17 mouse cellular contexts compared by ENCODE assay signal in genomic region chr16:44102925-44103324, GRCm38 (mm10). TPM values are rescaled to one million over a fixed set of nuclear protein-coding genes. Genes with fewer than 3 reads are reported as not detected.
A peak's percentile ranks its signal among the peaks of the same experiment; 100 is the strongest.
DNase-seq lines count a peak whose midpoint lies in the region; ATAC-seq and TF ChIP-seq lines count a peak whose summit lies in the region.
"Had no signal": no experiment of that assay in that cellular context is flagged by ENCODE, and none has a peak within 500 bp of the region (broad histone marks: within the 10 kb centered on the region; RNA-seq: fewer than 3 reads in every experiment).

No protein-coding gene starts in this region.

- no peak for ATAC-seq in liver, embryonic 14.5 days (ENCODE audit: insufficient read depth)
- ATAC-seq in liver, embryonic 11.5 days (replicated peaks; ENCODE audit: low FRiP score): no peak
- ATAC-seq: midbrain, embryonic 15.5 days had no signal

- TF ChIP-seq POLR2A in heart, adult 2 months (IDR thresholded peaks at IDR 0.05; ENCODE audit: insufficient read depth, low read depth, low read length): no peak

- no peaks in the 10 kb centered on the region for H3K9me3 ChIP-seq in liver, embryonic 14.5 days (ENCODE audit: control insufficient read depth, low read length)
- H3K9me3 ChIP-seq in liver, embryonic 11.5 days (ENCODE audit: control insufficient read depth, low read length): no peaks in the 10 kb centered on the region
- H3K9me3 ChIP-seq in E14TG2a.4 (ENCODE audit: low read length): no peaks in the 10 kb centered on the region
- H3K9me3 ChIP-seq: embryonic facial prominence, embryonic 15.5 days; heart, embryonic 15.5 days; kidney, embryonic 15.5 days; midbrain, embryonic 15.5 days had no signal

- H3K4me1 ChIP-seq in heart, adult 2 months (ENCODE audit: control insufficient read depth, insufficient read depth, low read length): no peaks in the 10 kb centered on the region
- H3K4me1 ChIP-seq in liver, embryonic 14.5 days (replicated peaks; ENCODE audit: control insufficient read depth in 2 of 2, insufficient read depth in 2 of 2, low read length in 1 of 2): no peaks in the 10 kb centered on the region
- H3K4me1 ChIP-seq in liver, embryonic 11.5 days (replicated peaks; ENCODE audit: control insufficient read depth, insufficient read depth, low read length): no peaks in the 10 kb centered on the region
- H3K4me1 ChIP-seq in E14TG2a.4 (replicated peaks; ENCODE audit: low read depth, low read length): 0 out of 2 replicates have a peak, but pooled peaks cover 9% of the 10 kb centered on the region
- H3K4me1 ChIP-seq: embryonic facial prominence, embryonic 15.5 days; heart, embryonic 15.5 days; kidney, embryonic 15.5 days; midbrain, embryonic 15.5 days had no signal

- H3K4me2 ChIP-seq in liver, embryonic 14.5 days (ENCODE audit: low read depth): no peak overlapping the region
- no peak overlapping the region for H3K4me2 ChIP-seq in liver, embryonic 11.5 days
- H3K4me2 ChIP-seq: embryonic facial prominence, embryonic 15.5 days; heart, embryonic 15.5 days; kidney, embryonic 15.5 days; midbrain, embryonic 15.5 days had no signal

- H3K27ac ChIP-seq in heart, adult 2 months: no peak overlapping the region
- no peak overlapping the region for H3K27ac ChIP-seq in liver, embryonic 14.5 days
- H3K27ac ChIP-seq in liver, embryonic 11.5 days (ENCODE audit: low read depth, low read length): no peak overlapping the region
- H3K27ac ChIP-seq: embryonic facial prominence, embryonic 15.5 days; heart, embryonic 15.5 days; kidney, embryonic 15.5 days; midbrain, embryonic 15.5 days had no signal

- no peaks in the 10 kb centered on the region for H3K27me3 ChIP-seq in heart, adult 2 months (ENCODE audit: control insufficient read depth, insufficient read depth, low read length)
- no peaks in the 10 kb centered on the region for H3K27me3 ChIP-seq in liver, embryonic 14.5 days (ENCODE audit: control insufficient read depth, insufficient read depth, low read length)
- H3K27me3 ChIP-seq in liver, embryonic 11.5 days (replicated peaks; ENCODE audit: control insufficient read depth, insufficient read depth, low read length): no peaks in the 10 kb centered on the region
- H3K27me3 ChIP-seq in E14TG2a.4 (ENCODE audit: insufficient read depth, low read length): no peaks in the 10 kb centered on the region
- H3K27me3 ChIP-seq: embryonic facial prominence, embryonic 15.5 days; heart, embryonic 15.5 days; kidney, embryonic 15.5 days; midbrain, embryonic 15.5 days had no signal

- WGBS in heart, adult 2 months: 92% methylated on average over 2 of the region's 2 CpGs
- 81% methylated on average over 2 of the region's 2 CpGs for WGBS in liver, embryonic 14.5 days (ENCODE audit: insufficient replicate concordance)
- 91% methylated on average over 2 of the region's 2 CpGs for WGBS in liver, embryonic 11.5 days

- H3K9ac ChIP-seq in heart, adult 2 months (ENCODE audit: low read depth, low read length): no peak overlapping the region
- no peak overlapping the region for H3K9ac ChIP-seq in liver, embryonic 14.5 days (replicated peaks)
- H3K9ac ChIP-seq in liver, embryonic 11.5 days (ENCODE audit: low read depth, low read length): no peak overlapping the region
- H3K9ac ChIP-seq: embryonic facial prominence, embryonic 15.5 days; heart, embryonic 15.5 days; kidney, embryonic 15.5 days; midbrain, embryonic 15.5 days had no signal

- no peak for DNase-seq in heart, adult 2 months
- no peak for DNase-seq in heart, postnatal 25 days (ENCODE audit: low spot score)
- no peak for DNase-seq in liver, embryonic 14.5 days (ENCODE audit: low read depth in 3 of 3, low spot score in 3 of 3)
- DNase-seq in liver, embryonic 11.5 days (ENCODE audit: low spot score): no peak
- peak; percentile 4 for DNase-seq in naive thymus-derived CD4-positive, alpha-beta T cell, adult 2 months (ENCODE audit: low read depth)
- no peak for DNase-seq in cerebellum, postnatal 4 days (ENCODE audit: low spot score in 2 of 2)
- DNase-seq in Muller cell, postnatal 12 days (ENCODE audit: inconsistent ontology term): no peak
- DNase-seq: adrenal gland, adult 8-10 months; cerebellum, postnatal 25 days; gastrocnemius, postnatal 10 days; lung, postnatal 36 days; retina, postnatal 1 day had no signal

- peak; percentile 44 for TF ChIP-seq CTCF in heart, adult 2 months (IDR thresholded peaks at IDR 0.05)
- peak; percentile 24; the same call in 1 of the 2 replicates for TF ChIP-seq CTCF in liver, embryonic 14.5 days (IDR thresholded peaks at IDR 0.05; ENCODE audit: low read depth)
- TF ChIP-seq CTCF in E14TG2a.4 (conservative IDR thresholded peaks at IDR 0.05; ENCODE audit: low read length): peak; percentile 38

- intact Hi-C loops in heart, adult 2 months (cut with DNase I): loop anchor here (5.0 kb wide), 1 partner anchor 39 kb away; no protein-coding TSS in a partner anchor
- intact Hi-C loops in heart, postnatal 25 days (cut with DNase I): loop anchor here (5.0 kb wide), 1 partner anchor 44 kb away; no protein-coding TSS in a partner anchor

- no peaks in the 10 kb centered on the region for H3K79me2 ChIP-seq in heart, adult 2 months (replicated peaks; ENCODE audit: control insufficient read depth, insufficient read depth, low read length)

- H3K4me3 ChIP-seq in heart, adult 2 months: no peak overlapping the region
- no peak overlapping the region for H3K4me3 ChIP-seq in liver, embryonic 14.5 days (ENCODE audit: insufficient read depth in 1 of 2, low read depth in 2 of 2, low read length in 2 of 2)
- no peak overlapping the region for H3K4me3 ChIP-seq in liver, embryonic 11.5 days (ENCODE audit: low read depth, low read length)
- H3K4me3 ChIP-seq in E14TG2a.4 (replicated peaks; ENCODE audit: low read length): no peak overlapping the region
- H3K4me3 ChIP-seq: embryonic facial prominence, embryonic 15.5 days; heart, embryonic 15.5 days; kidney, embryonic 15.5 days; midbrain, embryonic 15.5 days had no signal

- H3K36me3 ChIP-seq in heart, adult 2 months (ENCODE audit: control insufficient read depth, insufficient read depth, low read length): no peaks in the 10 kb centered on the region; the same call in 1 of the 2 replicates
- peaks cover 13% of the 10 kb centered on the region for H3K36me3 ChIP-seq in liver, embryonic 14.5 days (replicated peaks; ENCODE audit: control insufficient read depth, insufficient read depth, low read depth)
- peaks cover 28% of the 10 kb centered on the region for H3K36me3 ChIP-seq in liver, embryonic 11.5 days (ENCODE audit: control insufficient read depth, insufficient read depth, low read length)
- H3K36me3 ChIP-seq in E14TG2a.4 (ENCODE audit: insufficient read depth, low read length): peaks cover 82% of the 10 kb centered on the region

- no peak for TF ChIP-seq EP300 in heart, adult 2 months (IDR thresholded peaks at IDR 0.05; ENCODE audit: insufficient read depth, low read depth, low read length)
- no peak for TF ChIP-seq EP300 in liver, embryonic 14.5 days (IDR thresholded peaks at IDR 0.05; ENCODE audit: low read depth)

RNA-seq across cellular contexts. Expression of gene Atp6v1a, which starts 36.6 kb away (rescaled TPM):
- 10 to 100 TPM; 24.2 to 25.3 TPM for total RNA-seq in heart, adult 2 months (2021)
- polyA plus RNA-seq in heart, adult 2 months (2012; rRNA removed): 8.3 and 19.2 TPM in 2 replicates
- 10 to 100 TPM; 28.0 to 30.3 TPM for total RNA-seq in heart, postnatal 25 days (2021)
- 8.6 and 11.9 TPM in 2 replicates for polyA plus RNA-seq in liver, embryonic 14.5 days (2012; rRNA removed)
- 28.1 and 28.8 TPM in 2 replicates for polyA plus RNA-seq in liver, embryonic 14.5 days (2014; fragmentation: Nextera tagmentation; extraction: Ambion mirVana)
- polyA plus RNA-seq in liver, embryonic 11.5 days (2014; fragmentation: Nextera tagmentation; extraction: Ambion mirVana): 49.7 and 53.8 TPM in 2 replicates

RNA-seq across cellular contexts. Expression of gene Naa50, which starts 36.7 kb away (rescaled TPM):
- total RNA-seq in heart, adult 2 months (2021): 10 to 100 TPM; 57.6 to 62.1 TPM
- 6.6 and 13.4 TPM in 2 replicates for polyA plus RNA-seq in heart, adult 2 months (2012; rRNA removed)
- 10 to 100 TPM; 56.0 to 60.1 TPM for total RNA-seq in heart, postnatal 25 days (2021)
- polyA plus RNA-seq in liver, embryonic 14.5 days (2012; rRNA removed): 11.3 and 19.1 TPM in 2 replicates
- 39.0 and 40.6 TPM in 2 replicates for polyA plus RNA-seq in liver, embryonic 14.5 days (2014; fragmentation: Nextera tagmentation; extraction: Ambion mirVana)
- polyA plus RNA-seq in liver, embryonic 11.5 days (2014; fragmentation: Nextera tagmentation; extraction: Ambion mirVana): 143 and 150 TPM in 2 replicates

RNA-seq across cellular contexts. Expression of gene Gramd1c, which starts 39.8 kb away (rescaled TPM):
- under 1 TPM; 0.37 to 0.50 TPM for total RNA-seq in heart, adult 2 months (2021)
- 0.37 and 1.1 TPM in 2 replicates for polyA plus RNA-seq in heart, adult 2 months (2012; rRNA removed)
- total RNA-seq in heart, postnatal 25 days (2021): under 1 TPM; 0.39 to 0.73 TPM
- polyA plus RNA-seq in liver, embryonic 14.5 days (2012; rRNA removed): 1.0 and 1.6 TPM in 2 replicates
- 2.2 and 2.9 TPM in 2 replicates for polyA plus RNA-seq in liver, embryonic 14.5 days (2014; fragmentation: Nextera tagmentation; extraction: Ambion mirVana)
- 4.6 and 5.5 TPM in 2 replicates for polyA plus RNA-seq in liver, embryonic 11.5 days (2014; fragmentation: Nextera tagmentation; extraction: Ambion mirVana)
